ENCODE assay signal across 12 mouse cellular contexts in genomic region chr2:102046481-102046880, GRCm38 (mm10).
A peak's percentile ranks its signal among the peaks of the same experiment; 100 is the strongest.
DNase-seq lines count a peak whose midpoint lies in the region.
"Had no signal": no experiment of that assay in that cellular context is flagged by ENCODE, and none has a peak within 500 bp of the region (broad histone marks: within the 10 kb centered on the region; RNA-seq: fewer than 3 reads in every experiment).

No protein-coding gene starts in this region.

- intact Hi-C loops in left cerebral cortex, postnatal 25 days (cut with DNase I) = no loop called here

- DNase-seq in cerebellum, adult 8-10 months = peak; percentile 52
- DNase-seq in cerebellum, adult 11-12 months = no peak
- peak; percentile 15 to 33 for DNase-seq in gastrocnemius, adult 8-10 months (ENCODE audit: low spot score in 2 of 2)
- no peak for DNase-seq in gastrocnemius, postnatal 10 days
- DNase-seq in cerebellum, adult 9-11 months = peak; percentile 71
- peak; percentile 47 to 48 for DNase-seq in cerebellum, postnatal 36 days
- DNase-seq in left cerebral cortex, postnatal 25 days (ENCODE audit: low spot score in 2 of 2) = no peak
- DNase-seq in Muller cell, postnatal 12 days (ENCODE audit: inconsistent ontology term) = no peak
- DNase-seq: adrenal gland, postnatal 10 days; heart, postnatal 14 days; kidney, adult 18-20 months; kidney, postnatal 10 days had no signal

Comparison
In these comparisons a context has a peak if more than half of its experiments do, and no peak if none do; other contexts are left out.
1. DNase-seq: peak in cerebellum, adult 8-10 months (single experiment), gastrocnemius, adult 8-10 months (2 of 2), cerebellum, adult 9-11 months (single experiment) and cerebellum, postnatal 36 days (2 of 2); none in cerebellum, adult 11-12 months (single experiment), gastrocnemius, postnatal 10 days (single experiment), left cerebral cortex, postnatal 25 days (0 of 2) and Muller cell, postnatal 12 days (single experiment).